ENCODE assay signal across 19 mouse cellular contexts in the genomic region with DNA sequence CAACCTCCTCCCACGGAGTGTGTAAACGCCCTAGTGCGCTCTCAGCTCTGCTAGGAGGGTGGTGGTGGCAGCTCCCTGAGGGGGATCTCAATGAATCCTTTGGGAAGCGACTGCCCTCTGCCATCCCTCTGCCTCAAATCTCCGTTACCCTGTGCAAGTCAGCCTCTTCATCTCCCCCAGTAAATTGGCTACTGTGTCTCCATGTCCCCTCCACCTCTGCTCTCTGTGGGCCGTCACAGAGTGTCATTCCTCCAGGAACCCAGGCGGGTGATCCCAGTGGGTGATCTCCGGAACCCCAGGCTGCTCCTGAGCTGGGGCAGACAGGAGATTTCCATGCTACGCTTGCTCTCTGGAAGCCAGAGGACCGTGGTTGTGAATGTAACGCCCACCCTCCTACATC. TPM values are rescaled to one million over a fixed set of nuclear protein-coding genes. Genes with fewer than 3 reads are reported as not detected.
DNase-seq lines count a peak whose midpoint lies in the region; ATAC-seq and TF ChIP-seq lines count a peak whose summit lies in the region.
"Had no signal": no experiment of that assay in that cellular context is flagged by ENCODE, and none has a peak within 500 bp of the region (broad histone marks: within the 10 kb centered on the region; RNA-seq: fewer than 3 reads in every experiment).

No protein-coding gene starts in this region.

- no peak for TF ChIP-seq POLR2A in kidney, adult 2 months (IDR thresholded peaks at IDR 0.05; ENCODE audit: low read depth, low read length)

- ATAC-seq in forebrain, postnatal 0 days, result no peak
- ATAC-seq in kidney, embryonic 14.5 days (ENCODE audit: low FRiP score, low TSS enrichment), result no peak
- no peak for ATAC-seq in stomach, embryonic 15.5 days (ENCODE audit: insufficient read depth, low FRiP score, low read depth)
- no peak for ATAC-seq in stomach, postnatal 0 days (ENCODE audit: low FRiP score, low TSS enrichment)
- ATAC-seq: forebrain, embryonic 14.5 days had no signal

- H3K36me3 ChIP-seq in forebrain, embryonic 10.5 days (replicated peaks), result no peaks in the 10 kb centered on the region
- H3K36me3 ChIP-seq in forebrain, postnatal 0 days (ENCODE audit: insufficient read depth), result no peaks in the 10 kb centered on the region
- H3K36me3 ChIP-seq in kidney, embryonic 14.5 days (ENCODE audit: control insufficient read depth, insufficient read depth, low read length), result no peaks in the 10 kb centered on the region
- no peaks in the 10 kb centered on the region for H3K36me3 ChIP-seq in kidney, adult 2 months (ENCODE audit: control insufficient read depth, insufficient read depth, low read length)
- H3K36me3 ChIP-seq in stomach, embryonic 15.5 days, result no peaks in the 10 kb centered on the region
- H3K36me3 ChIP-seq in stomach, postnatal 0 days (ENCODE audit: control insufficient read depth, insufficient read depth, low read length), result no peaks in the 10 kb centered on the region
- H3K36me3 ChIP-seq: embryonic facial prominence, embryonic 13.5 days had no signal

- WGBS in forebrain, embryonic 10.5 days, result 6% methylated on average over 11 of the region's 11 CpGs
- 8% methylated on average over 11 of the region's 11 CpGs for WGBS in forebrain, postnatal 0 days
- 10% methylated on average over 11 of the region's 11 CpGs for WGBS in kidney, embryonic 14.5 days
- WGBS in kidney, adult 2 months, result 17% methylated on average over 11 of the region's 11 CpGs
- 43% methylated on average over 11 of the region's 11 CpGs for WGBS in stomach, embryonic 15.5 days
- WGBS in stomach, postnatal 0 days, result 51% methylated on average over 11 of the region's 11 CpGs

- no peak for TF ChIP-seq CTCF in forebrain, postnatal 0 days (IDR thresholded peaks at IDR 0.05; ENCODE audit: low read depth)
- no peak for TF ChIP-seq CTCF in kidney, adult 2 months (conservative IDR thresholded peaks at IDR 0.05; ENCODE audit: insufficient read depth, insufficient read length, low read depth, low read length)
- TF ChIP-seq CTCF in stomach, postnatal 0 days (IDR thresholded peaks at IDR 0.05; ENCODE audit: low read depth), result no peak

- peaks cover 70% of the 10 kb centered on the region for H3K27me3 ChIP-seq in forebrain, embryonic 10.5 days (ENCODE audit: poor library complexity, severe bottlenecking)
- H3K27me3 ChIP-seq in forebrain, postnatal 0 days (ENCODE audit: insufficient read depth, low read length), result peaks cover 46% of the 10 kb centered on the region
- peaks cover 39% of the 10 kb centered on the region for H3K27me3 ChIP-seq in kidney, embryonic 14.5 days (ENCODE audit: control insufficient read depth, insufficient read depth, low read length)
- peaks cover 10% of the 10 kb centered on the region; the same call in 1 of the 2 replicates for H3K27me3 ChIP-seq in kidney, adult 2 months (replicated peaks; ENCODE audit: control insufficient read depth, insufficient read depth, low read length)
- H3K27me3 ChIP-seq in stomach, embryonic 15.5 days (replicated peaks), result peaks cover 44% of the 10 kb centered on the region
- H3K27me3 ChIP-seq in stomach, postnatal 0 days (ENCODE audit: control insufficient read depth, insufficient read depth, low read length), result peaks cover 13% of the 10 kb centered on the region; the same call in 1 of the 2 replicates

- peak overlapping the region; percentile 77; the same call in 1 of the 2 replicates for H3K27ac ChIP-seq in forebrain, embryonic 10.5 days
- no peak overlapping the region for H3K27ac ChIP-seq in forebrain, postnatal 0 days (ENCODE audit: low read depth, low read length)
- no peak overlapping the region for H3K27ac ChIP-seq in kidney, embryonic 14.5 days (ENCODE audit: low read depth, low read length)
- no peak overlapping the region for H3K27ac ChIP-seq in kidney, adult 2 months (ENCODE audit: insufficient read depth, low read depth, low read length)
- H3K27ac ChIP-seq in stomach, embryonic 15.5 days, result no peak overlapping the region
- no peak overlapping the region for H3K27ac ChIP-seq in stomach, postnatal 0 days (replicated peaks)
- H3K27ac ChIP-seq: embryonic facial prominence, embryonic 13.5 days had no signal

- H3K4me1 ChIP-seq in forebrain, embryonic 10.5 days, result peaks cover 67% of the 10 kb centered on the region
- peaks cover 20% of the 10 kb centered on the region for H3K4me1 ChIP-seq in forebrain, postnatal 0 days (ENCODE audit: insufficient read depth)
- H3K4me1 ChIP-seq in kidney, embryonic 14.5 days (ENCODE audit: control insufficient read depth, insufficient read depth, low read length), result peaks cover 46% of the 10 kb centered on the region
- peaks cover 3% of the 10 kb centered on the region; the same call in 1 of the 2 replicates for H3K4me1 ChIP-seq in kidney, adult 2 months (ENCODE audit: control insufficient read depth, insufficient read depth, low read length)
- peaks cover 34% of the 10 kb centered on the region for H3K4me1 ChIP-seq in stomach, embryonic 15.5 days
- H3K4me1 ChIP-seq in stomach, postnatal 0 days (replicated peaks; ENCODE audit: control insufficient read depth, insufficient read depth), result peaks cover 6% of the 10 kb centered on the region

- H3K9ac ChIP-seq in forebrain, postnatal 0 days, result no peak overlapping the region
- no peak overlapping the region for H3K9ac ChIP-seq in kidney, embryonic 14.5 days (ENCODE audit: low read depth, low read length)
- no peak overlapping the region for H3K9ac ChIP-seq in stomach, embryonic 15.5 days
- H3K9ac ChIP-seq in stomach, postnatal 0 days (ENCODE audit: low read length), result no peak overlapping the region

- H3K9me3 ChIP-seq in forebrain, embryonic 10.5 days, result no peaks in the 10 kb centered on the region
- H3K9me3 ChIP-seq in forebrain, postnatal 0 days (ENCODE audit: low read length), result no peaks in the 10 kb centered on the region
- H3K9me3 ChIP-seq in kidney, embryonic 14.5 days (ENCODE audit: control insufficient read depth, low read length), result no peaks in the 10 kb centered on the region
- no peaks in the 10 kb centered on the region for H3K9me3 ChIP-seq in stomach, embryonic 15.5 days
- H3K9me3 ChIP-seq in stomach, postnatal 0 days (ENCODE audit: control insufficient read depth, low read length), result no peaks in the 10 kb centered on the region
- H3K9me3 ChIP-seq: embryonic facial prominence, embryonic 13.5 days had no signal

- no peak for TF ChIP-seq EP300 in stomach, postnatal 0 days (optimal IDR thresholded peaks at IDR 0.05)

- H3K4me2 ChIP-seq in forebrain, postnatal 0 days (ENCODE audit: low read depth), result no peak overlapping the region
- peak overlapping the region; percentile 60; the same call in 1 of the 2 replicates for H3K4me2 ChIP-seq in kidney, embryonic 14.5 days (replicated peaks; ENCODE audit: low read depth, low read length)
- peak overlapping the region; percentile 70; the same call in 1 of the 2 replicates for H3K4me2 ChIP-seq in stomach, embryonic 15.5 days
- no peak overlapping the region for H3K4me2 ChIP-seq in stomach, postnatal 0 days (replicated peaks; ENCODE audit: low read depth)

- H3K4me3 ChIP-seq in forebrain, embryonic 10.5 days, result no peak overlapping the region
- H3K4me3 ChIP-seq in forebrain, postnatal 0 days (ENCODE audit: low read depth, low read length), result no peak overlapping the region
- H3K4me3 ChIP-seq in kidney, embryonic 14.5 days (ENCODE audit: low read length), result no peak overlapping the region
- no peak overlapping the region for H3K4me3 ChIP-seq in kidney, adult 2 months (ENCODE audit: insufficient read depth, low read depth, low read length)
- H3K4me3 ChIP-seq in stomach, embryonic 15.5 days (replicated peaks), result no peak overlapping the region; the same call in 1 of the 2 replicates
- H3K4me3 ChIP-seq in stomach, postnatal 0 days (ENCODE audit: low read depth, low read length), result no peak overlapping the region

- no peak for DNase-seq in forebrain, embryonic 10.5 days (ENCODE audit: extremely low spot score, low spot score)
- no peak for DNase-seq in forebrain, postnatal 0 days
- DNase-seq in kidney, adult 2 months, result no peak
- no peak for DNase-seq in stomach, postnatal 0 days (ENCODE audit: low spot score)
- no peak for DNase-seq in cerebellum, postnatal 4 days (ENCODE audit: low spot score in 2 of 2)
- no peak for DNase-seq in gastrocnemius, postnatal 25 days
- DNase-seq: cerebellum, adult 11-12 months; gastrocnemius, postnatal 10 days; heart, postnatal 14 days; kidney, adult 18-20 months; layer of hippocampus, adult 9-11 months; lung, postnatal 36 days; thymus, postnatal 36 days had no signal

RNA-seq across cellular contexts. Expression of a gene that starts 10.2 kb away (rescaled TPM):
- polyA plus RNA-seq in forebrain, embryonic 10.5 days (2016; fragmentation: Nextera tagmentation; extraction: Ambion mirVana), result not detected in 2 replicates
- not detected in 2 replicates for total RNA-seq in forebrain, postnatal 0 days (2014; rRNA removed)
- polyA plus RNA-seq in forebrain, postnatal 0 days (2015; fragmentation: Nextera tagmentation; extraction: Ambion mirVana), result not detected in 2 replicates
- polyA plus RNA-seq in kidney, embryonic 14.5 days (2014; fragmentation: Nextera tagmentation; extraction: Ambion mirVana), result not detected in 2 replicates
- not detected in 2 replicates for polyA plus RNA-seq in kidney, adult 2 months (2012; rRNA removed)
- polyA plus RNA-seq in stomach, embryonic 15.5 days (2015; fragmentation: Nextera tagmentation; extraction: Ambion mirVana), result not detected in 2 replicates
- polyA plus RNA-seq in stomach, postnatal 0 days (2015; fragmentation: Nextera tagmentation; extraction: Ambion mirVana), result not detected in 2 replicates
- not detected for total RNA-seq in gastrocnemius, postnatal 25 days (2021)
- total RNA-seq: gastrocnemius, postnatal 10 days; heart, postnatal 14 days; left cerebral cortex, postnatal 36 days; MEL had no signal
- polyA plus RNA-seq: embryonic facial prominence, embryonic 13.5 days; forebrain, embryonic 14.5 days had no signal

RNA-seq across cellular contexts. Expression of a gene that starts 46.8 kb away (rescaled TPM):
- polyA plus RNA-seq in forebrain, embryonic 10.5 days (2016; fragmentation: Nextera tagmentation; extraction: Ambion mirVana), result not detected in 2 replicates
- not detected in 2 replicates for total RNA-seq in forebrain, postnatal 0 days (2014; rRNA removed)
- not detected in 2 replicates for polyA plus RNA-seq in forebrain, postnatal 0 days (2015; fragmentation: Nextera tagmentation; extraction: Ambion mirVana)
- polyA plus RNA-seq in kidney, embryonic 14.5 days (2014; fragmentation: Nextera tagmentation; extraction: Ambion mirVana), result not detected in 2 replicates
- polyA plus RNA-seq in kidney, adult 2 months (2012; rRNA removed), result not detected in 2 replicates
- polyA plus RNA-seq in stomach, embryonic 15.5 days (2015; fragmentation: Nextera tagmentation; extraction: Ambion mirVana), result 0.19 and 0.27 TPM in 2 replicates
- polyA plus RNA-seq in stomach, postnatal 0 days (2015; fragmentation: Nextera tagmentation; extraction: Ambion mirVana), result not detected in 2 replicates
- not detected for total RNA-seq in gastrocnemius, postnatal 25 days (2021)
- total RNA-seq: gastrocnemius, postnatal 10 days; heart, postnatal 14 days; left cerebral cortex, postnatal 36 days; MEL had no signal
- polyA plus RNA-seq: embryonic facial prominence, embryonic 13.5 days; forebrain, embryonic 14.5 days had no signal

Comparison
In these comparisons a context has a peak if more than half of its experiments do, and no peak if none do; other contexts are left out.
1. H3K4me2 ChIP-seq: peak in kidney, embryonic 14.5 days (single experiment) and stomach, embryonic 15.5 days (single experiment); none in forebrain, postnatal 0 days (single experiment) and stomach, postnatal 0 days (single experiment).